Mouse (Mus musculus): ENCODE measurements around the gene Zc3h7a.

DNA sequence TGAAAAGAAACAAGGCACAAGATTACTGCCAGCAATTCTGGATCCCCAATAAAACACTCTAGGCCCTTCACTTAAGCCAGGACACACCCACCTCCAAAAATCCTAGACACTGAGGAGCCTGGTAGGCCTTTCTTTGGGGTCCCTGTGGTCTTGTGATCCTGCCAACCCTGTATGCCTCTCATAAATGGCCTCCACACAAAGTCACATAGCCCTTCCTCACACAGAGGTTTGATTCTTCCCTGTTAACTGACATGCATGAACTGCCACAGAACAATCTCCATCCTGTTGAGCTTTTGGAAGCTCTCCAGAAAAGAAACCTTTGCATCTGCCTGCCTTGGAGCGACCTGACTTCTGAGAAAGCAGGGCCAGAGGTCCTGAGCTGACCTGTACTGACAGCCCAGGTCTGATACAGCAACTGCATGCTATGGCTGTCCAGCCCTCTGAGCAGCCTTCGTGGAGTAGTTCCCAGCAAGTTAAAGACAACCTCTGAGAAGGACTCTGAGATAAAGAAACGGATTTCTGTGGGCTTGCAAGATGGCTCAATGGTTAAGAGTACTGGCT is 11.4 kb downstream of the Zc3h7a start:
- TF ChIP-seq CTCF (IDR thresholded peaks at IDR 0.05; ENCODE audit: low read depth) (no peak), EP300 (optimal IDR thresholded peaks at IDR 0.05) (no peak)

All from stomach, postnatal 0 days (tissue).